Mouse (Mus musculus): ENCODE measurements around the gene Pzp. TPM values are rescaled to one million over a fixed set of nuclear protein-coding genes. Genes with fewer than 3 reads are reported as not detected.

Pzp gene
- polyA plus RNA-seq (2012; rRNA removed): 0.02 and 0.15 TPM in 2 replicates

DNA sequence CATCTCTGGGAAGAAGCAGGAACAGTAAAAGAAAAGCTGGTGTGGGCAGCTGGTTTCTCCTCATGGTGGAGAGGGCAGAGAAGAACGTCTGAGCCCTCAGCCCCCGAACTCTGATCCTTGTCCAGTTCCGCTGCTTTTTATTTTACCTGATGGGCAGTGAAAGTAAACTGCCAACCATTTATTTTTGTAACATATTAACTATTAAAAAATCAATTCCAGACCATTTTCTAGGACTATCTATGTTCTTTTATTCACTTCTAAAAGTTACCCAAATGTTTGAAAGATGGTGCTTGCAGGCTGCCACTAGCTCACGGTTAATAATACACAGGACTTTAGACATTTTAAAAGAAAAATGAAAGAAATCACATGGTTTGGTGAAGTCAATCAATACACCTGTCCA is at the start of gene Pzp:
Pzp (minus strand) TSS at position 120 of the 400 bp plus-strand sequence.
- no peak for DNase-seq (ENCODE audit: low read depth, low spot score)
- WGBS: 76% methylated on average over 4 of the region's 4 CpGs

DNA sequence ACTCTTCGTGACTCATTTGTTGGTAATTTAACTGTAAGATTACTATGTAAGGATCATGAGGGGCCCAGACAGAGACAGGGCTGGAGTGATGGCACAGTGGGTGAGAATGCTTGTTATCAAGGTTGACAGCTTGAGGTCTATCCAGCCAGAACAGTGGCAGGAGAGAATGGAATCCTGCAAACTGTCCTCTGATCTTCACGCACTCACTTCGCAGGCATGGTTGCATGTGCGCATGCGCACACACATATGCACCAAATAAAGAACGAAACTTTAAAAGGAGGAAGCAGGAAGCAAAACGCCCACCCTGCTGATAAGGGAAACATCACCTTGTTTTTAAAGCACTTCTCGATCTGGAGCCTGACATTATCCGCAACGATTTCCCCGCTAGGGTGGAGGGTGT is 40.1 kb upstream of the Pzp start:
- no peak for DNase-seq (ENCODE audit: low read depth, low spot score)
- WGBS: 90% methylated on average over 11 of the region's 11 CpGs

DNA sequence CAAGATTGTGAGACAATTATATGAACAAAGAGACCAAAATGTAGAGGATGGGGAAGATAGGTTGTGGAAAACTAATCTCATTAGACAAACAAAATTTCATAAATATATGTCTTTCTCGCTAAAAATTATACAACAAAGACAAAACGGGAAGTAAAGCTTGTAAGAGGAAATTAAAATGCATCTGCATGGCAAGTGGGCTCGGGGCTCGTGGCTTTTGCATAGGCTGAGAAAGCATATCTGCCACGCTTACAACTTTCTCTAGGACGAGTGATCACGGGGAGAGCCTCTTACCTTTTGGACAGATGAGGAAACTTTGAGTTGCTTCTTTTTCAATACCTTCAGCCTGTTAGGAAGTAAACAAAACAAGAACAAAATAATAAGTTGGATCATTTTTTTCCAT is 27.5 kb upstream of the Pzp start:
- WGBS: 87% methylated on average over 7 of the region's 7 CpGs
- no peak for DNase-seq (ENCODE audit: low read depth, low spot score)

DNA sequence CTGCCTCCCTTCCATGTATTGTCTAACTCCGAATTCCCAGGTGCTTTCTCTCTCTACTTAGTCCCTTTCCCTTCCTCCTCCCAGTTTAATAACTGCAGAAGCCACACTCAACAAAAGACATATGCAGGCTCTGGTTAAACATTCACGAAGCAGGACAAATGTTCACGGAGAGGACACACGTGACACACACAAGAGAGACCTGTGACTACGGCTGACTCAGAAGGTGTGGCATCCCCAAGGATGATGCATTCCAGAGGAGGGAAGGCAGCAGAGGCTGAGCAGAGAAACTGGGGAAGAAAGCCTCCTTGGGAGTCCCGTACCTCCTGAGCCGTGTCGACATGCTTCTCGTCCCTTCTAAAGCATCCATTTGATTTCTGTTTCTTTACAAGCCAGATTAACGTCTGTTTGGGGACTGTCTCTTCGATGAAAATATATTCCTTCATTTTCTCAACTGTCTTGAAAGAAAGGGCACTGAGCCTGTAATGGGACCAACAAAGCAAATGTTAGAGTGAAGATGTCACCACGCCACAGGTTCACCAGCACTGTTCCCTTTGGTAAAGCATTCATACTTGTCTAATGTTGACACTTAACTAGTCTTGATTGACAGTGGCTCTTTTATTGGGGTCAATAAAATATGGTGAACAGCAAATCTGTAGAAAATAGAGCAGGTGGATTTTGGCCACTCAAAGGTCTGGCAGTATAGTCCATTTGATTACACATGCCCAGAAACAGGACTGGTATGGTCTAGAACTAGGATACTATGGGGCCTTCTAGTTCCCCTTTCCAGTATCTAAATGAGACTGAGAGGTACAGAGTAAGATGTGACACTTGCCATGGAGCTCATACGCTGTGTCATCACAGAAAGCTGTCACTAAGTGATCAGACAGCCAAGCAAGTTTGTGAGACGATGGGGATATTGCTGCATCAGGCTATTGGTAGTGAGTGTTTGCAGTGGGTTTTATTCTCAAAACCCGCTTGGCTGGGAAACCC is 23.2 kb upstream of the Pzp start:
- 30% methylated on average over 15 of the region's 15 CpGs for WGBS
- peak; percentile 95 for DNase-seq (ENCODE audit: low read depth, low spot score)

DNA sequence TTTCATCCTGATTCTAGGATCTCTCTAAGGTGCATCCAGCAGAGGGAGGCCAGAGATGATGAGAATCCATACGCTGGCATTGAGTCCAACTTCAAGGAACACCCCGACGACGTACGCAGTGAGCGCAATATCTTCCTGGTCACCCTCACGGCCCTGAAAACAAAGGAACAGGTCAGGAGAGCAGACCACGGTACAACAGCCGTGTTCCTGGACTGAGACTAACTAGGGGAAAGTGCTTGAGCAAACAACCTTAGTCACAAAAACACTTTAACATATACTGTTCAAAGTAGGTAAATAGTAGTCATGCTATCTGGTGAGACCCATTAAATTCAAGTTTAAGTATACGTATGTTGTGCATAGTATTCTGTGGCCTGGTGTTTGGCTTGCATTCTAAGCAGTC is 22.0 kb upstream of the Pzp start:
- DNase-seq (ENCODE audit: low read depth, low spot score): no peak
- 44% methylated on average over 10 of the region's 10 CpGs for WGBS

DNA sequence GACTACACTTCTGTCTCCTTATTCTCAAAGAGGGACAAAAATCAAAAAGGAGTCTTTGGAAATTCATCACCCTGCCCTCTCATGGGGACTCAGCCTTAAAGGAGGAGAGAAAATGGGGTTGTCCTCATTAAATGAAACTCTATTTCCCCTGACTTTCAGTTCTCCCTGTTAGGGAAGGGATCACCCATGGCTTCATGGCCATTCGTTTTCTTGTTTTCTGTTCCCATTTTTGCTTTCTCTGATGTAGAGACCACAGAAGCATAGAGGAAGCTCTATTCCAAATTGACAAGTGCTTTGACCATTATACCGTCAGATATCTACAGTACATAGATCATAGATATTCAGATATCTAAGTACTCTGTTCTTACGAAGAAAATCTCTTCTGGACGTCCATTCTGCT is 18.9 kb upstream of the Pzp start:
- no peak for DNase-seq (ENCODE audit: low read depth, low spot score)
- 81% methylated on average over 4 of the region's 4 CpGs for WGBS

DNA sequence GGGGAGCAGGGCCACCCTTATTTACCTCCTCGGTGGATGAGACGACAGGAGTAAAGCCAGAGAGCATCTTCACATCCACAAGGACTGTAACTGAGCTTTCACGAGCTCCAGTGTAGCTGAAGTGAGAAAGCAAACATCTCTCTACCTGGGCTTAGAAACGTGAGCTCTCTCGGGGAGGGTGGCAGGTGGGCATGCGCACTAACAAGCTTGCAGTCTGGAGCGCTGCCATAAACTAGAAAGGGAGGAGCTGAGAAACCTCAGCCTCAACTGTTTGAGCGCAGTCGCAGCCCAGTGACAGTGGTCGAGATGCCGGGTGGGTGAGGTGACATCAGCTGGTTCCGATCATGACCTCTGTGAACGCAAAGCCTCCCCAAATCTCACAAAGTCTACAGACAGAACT is 16.7 kb upstream of the Pzp start:
- 33% methylated on average over 13 of the region's 13 CpGs for WGBS
- DNase-seq (ENCODE audit: low read depth, low spot score): no peak

DNA sequence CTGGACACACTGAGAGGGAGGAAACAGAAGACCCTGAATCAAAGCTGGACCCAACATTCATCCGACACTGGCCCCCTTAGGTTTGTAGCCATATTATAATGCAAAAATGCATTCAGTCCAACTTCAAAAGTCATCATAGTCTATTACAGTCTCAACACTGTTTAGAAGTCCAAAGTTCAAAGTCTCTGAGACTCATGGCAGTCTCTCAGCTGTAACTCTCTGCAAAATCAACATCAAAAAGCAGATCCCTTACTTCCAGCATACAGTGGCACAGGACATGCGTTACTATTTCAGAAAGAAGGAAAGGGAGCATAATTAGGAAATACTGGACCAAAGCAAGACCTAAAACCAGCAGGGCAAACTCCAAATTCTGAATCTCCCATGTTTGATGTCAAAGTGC is 8.7 kb upstream of the Pzp start:
- WGBS: 30% methylated on average over 2 of the region's 2 CpGs
- DNase-seq (ENCODE audit: low read depth, low spot score): no peak

DNA sequence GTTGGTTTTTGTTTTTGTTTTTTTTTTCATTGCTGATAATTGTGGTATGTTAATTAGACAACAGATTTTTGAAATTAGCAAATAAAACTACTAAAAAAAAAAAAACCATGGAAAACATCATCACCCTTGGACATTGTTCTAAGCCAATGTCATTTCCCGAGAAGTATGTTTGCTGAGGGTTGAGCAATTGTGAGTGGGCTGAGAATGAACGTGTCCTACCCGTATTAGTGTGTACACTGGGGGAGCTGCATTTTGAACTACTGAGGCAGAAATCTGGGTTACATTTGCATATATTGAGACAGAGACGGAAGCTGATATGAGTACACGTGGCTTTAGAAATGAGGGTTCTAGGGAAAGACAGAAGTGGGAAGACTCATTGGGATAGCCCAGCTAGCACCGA is 6.8 kb upstream of the Pzp start:
- no peak for DNase-seq (ENCODE audit: low read depth, low spot score)
- 68% methylated on average over 6 of the region's 6 CpGs for WGBS

DNA sequence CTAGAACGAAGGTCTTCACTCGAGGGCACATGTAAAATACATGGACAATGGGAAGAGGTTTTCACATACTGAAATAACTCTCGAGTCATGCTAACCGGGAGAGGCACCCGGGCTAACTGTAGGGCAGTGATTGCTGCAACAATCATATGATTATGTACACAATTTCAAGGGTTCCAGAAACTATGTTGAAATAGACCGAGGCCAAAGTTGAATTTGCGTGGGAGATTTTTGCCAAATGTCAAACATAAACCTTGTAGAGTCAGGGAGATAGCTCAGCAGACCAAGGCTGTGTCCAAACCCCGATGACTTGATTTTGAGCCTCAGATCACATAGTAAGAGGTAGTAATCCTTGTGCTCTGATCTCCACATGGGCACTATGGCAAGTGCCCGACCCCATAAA is 6.2 kb upstream of the Pzp start:
- DNase-seq (ENCODE audit: low read depth, low spot score): no peak
- 36% methylated on average over 9 of the region's 9 CpGs for WGBS

DNA sequence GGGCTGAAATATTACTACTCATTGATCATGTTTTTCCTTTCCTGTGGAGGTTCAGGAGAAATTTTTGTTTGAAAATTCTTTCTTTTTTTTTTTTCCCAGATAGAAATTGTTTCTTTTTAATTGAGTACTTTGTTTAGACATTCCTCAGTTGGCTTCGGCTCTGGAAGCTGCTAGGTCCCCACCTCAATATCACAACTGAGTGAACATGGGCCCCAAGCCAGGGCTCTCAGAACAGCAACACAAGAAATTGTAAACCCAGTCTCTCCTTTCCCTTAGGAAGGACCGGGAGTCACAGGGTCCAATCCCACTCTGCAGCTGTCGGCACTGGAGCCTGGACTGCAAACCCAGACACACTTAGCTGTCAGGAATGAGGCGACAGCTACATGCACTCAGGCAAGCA is 2.0 kb upstream of the Pzp start:
- WGBS: 58% methylated on average over 4 of the region's 4 CpGs
- no peak for DNase-seq (ENCODE audit: low read depth, low spot score)

DNA sequence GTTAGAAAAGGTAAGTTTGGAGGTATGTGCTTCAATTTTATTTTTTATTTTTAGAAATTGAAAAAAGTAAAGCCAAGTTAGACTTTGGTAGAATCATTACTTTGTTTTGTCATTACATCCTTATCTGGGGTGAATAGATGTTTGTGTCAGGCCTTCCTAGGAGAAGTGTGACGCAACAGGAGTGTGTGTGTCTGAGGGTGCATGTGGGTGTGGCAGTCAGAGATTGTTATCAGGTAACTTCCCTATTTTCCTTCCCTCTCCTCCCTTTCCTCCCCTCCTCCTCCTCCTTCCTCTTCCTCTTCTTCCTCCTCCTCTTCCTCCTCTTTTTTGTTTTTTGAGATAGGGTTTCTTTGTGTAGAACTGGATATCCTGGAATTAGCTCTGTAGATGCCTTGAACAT is 590 bp upstream of the Pzp start:
- 32% methylated on average over 1 of the region's 1 CpGs for WGBS
- no peak for DNase-seq (ENCODE audit: low read depth, low spot score)

DNA sequence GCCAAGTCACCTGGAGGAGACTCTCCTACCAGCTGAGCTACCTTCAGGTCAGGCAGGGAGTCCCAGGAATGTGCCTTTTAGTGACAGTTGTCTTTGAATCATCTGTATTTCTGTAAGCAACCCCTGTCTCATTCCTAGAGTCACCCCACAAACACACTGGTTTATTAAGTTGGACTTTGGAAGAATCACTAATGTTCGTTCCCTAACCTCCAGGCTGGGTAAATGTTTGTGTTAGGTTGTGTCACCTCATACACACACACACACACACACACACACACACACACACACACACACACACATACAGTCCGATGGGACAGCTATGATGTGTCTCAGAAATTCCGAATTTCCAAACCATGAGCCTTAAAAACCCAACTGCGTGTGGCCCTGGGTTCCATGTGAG is 719 bp downstream of the Pzp start:
- 73% methylated on average over 4 of the region's 4 CpGs for WGBS
- no peak for DNase-seq (ENCODE audit: low read depth, low spot score)

DNA sequence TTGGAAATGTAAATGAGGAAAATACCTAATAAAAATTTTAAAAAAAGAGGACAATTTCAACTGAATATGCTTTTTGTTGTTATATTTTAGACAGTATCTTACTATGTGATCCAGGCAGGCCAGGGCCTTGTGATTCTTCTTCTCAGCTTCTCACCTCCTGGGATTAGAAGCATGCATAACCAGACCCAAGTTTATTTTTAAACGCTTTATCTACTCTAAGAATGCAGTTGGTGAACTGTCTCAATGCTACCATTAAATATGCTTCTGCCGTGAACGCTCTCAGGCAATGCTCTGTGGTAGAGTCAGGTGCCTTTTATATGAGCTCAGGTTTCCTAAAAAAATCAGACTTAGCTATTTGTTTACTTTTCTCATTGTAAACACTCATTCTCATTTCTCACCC is 3.2 kb downstream of the Pzp start:
- DNase-seq (ENCODE audit: low read depth, low spot score): no peak
- WGBS: 81% methylated on average over 3 of the region's 3 CpGs

DNA sequence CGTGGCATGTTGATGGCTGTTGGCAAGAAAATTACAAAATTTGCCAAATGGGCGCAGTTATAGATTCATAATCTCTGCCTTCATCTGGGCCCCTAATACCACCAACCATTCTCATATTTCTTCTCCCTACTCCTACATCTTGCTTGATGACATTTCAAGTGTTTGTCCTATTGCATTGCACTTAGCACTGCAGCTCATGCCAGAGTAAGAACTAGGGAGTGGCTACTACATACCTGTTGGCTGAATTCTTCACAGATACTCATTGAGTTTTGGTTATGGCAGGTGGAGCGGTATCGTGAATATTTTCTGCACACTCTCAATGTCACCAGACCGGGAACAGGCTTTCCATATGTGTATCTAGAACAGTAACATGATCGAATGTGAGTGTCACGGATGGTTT is 7.4 kb downstream of the Pzp start:
- no peak for DNase-seq (ENCODE audit: low read depth, low spot score)
- 90% methylated on average over 7 of the region's 7 CpGs for WGBS

DNA sequence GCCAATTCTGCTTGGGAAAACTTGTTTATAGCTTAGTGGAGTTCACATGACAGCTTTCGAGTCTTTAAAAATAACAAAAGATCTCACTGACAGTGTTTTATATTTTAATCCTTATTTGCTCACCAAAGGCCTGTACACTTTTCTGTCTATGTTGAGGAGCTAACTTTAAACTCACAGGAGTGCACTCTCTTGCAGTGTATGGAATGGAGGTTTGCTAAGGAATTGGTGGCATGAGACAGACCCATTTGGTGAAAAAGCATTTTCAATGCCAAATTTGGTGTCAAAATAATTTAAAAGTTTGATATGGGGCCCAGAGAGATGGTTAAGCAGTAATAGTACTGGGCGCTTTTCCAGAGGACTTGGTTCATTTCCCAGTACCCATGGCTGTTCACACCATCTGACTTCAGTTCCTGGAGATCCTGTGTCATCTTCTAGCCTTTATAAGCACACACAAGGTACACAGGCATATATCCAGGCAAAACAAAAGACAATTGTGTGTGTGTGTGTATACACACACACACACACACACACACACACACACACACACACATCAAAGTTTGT is 20.8 kb downstream of the Pzp start:
- 82% methylated on average over 2 of the region's 2 CpGs for WGBS
- DNase-seq (ENCODE audit: low read depth, low spot score): no peak

DNA sequence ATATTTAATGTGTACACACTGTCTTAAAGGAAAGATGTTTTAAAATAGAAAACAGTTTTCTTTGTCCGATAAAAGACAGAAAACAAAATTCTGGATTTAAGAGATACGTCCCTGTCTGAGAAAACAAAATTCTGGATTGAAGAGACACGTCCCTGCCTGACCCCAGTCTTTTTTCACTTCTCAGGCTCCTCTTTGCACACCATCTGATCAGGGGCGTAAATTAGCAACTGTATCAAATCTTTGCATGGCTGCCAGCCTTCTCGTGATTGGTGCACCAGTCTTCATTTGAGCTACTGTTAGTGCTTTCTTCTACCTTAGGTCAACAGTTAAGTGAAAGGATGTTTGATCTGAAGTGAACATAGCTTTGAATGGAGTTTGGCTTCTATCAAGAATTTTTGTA is 21.8 kb downstream of the Pzp start:
- no peak for DNase-seq (ENCODE audit: low read depth, low spot score)
- 85% methylated on average over 5 of the region's 5 CpGs for WGBS

DNA sequence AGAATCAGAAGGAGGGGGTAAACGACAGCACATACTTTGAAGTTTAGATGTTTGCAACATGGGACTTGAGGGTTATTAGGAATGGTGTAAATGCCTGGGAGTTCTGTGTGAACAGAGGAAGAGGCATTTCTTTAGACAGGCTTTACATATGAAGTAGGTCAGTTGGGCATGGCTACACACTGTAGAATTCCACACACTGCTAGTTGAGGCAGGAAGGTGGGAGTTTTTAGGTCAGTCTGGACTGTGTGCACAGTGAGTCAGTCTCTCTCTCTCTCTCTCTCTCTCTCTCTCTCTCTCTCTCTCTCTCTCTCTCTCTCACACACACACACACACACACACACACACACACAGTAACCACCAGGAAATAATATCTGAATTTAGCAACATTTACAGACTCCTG is 31.2 kb downstream of the Pzp start:
- WGBS: 57% methylated on average over 1 of the region's 1 CpGs
- no peak for DNase-seq (ENCODE audit: low read depth, low spot score)

DNA sequence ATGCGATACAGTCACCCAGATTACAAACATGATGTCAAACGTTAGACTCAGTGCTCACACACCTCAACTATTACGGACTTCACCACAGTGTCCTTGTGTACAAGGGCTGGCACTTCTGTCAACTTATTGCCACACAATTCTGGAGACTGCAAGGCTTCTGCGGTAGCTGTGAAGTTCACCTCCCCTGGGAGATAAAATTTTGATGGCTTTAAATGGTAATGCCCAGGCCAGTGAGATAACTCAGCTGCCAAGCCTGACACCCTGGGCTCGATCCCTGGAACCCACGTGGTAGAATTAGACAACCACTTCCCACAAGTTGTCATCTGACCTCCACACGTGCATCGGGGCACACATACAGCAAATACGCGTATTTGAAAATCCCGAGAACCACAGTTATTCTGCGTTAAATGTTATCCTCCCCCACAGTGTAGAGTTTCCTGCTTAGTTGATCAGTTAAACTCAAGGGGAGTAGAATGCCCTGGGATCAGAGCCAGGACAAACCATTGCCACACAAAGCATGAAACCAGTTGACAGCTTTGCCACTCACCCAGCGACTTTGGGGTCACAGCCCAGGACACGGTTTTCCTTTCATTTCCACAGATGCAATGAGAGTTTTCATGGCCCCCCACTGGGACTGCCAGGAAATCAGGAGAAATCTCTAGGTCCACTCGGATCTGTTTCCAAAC is 31.7 kb downstream of the Pzp start:
- DNase-seq (ENCODE audit: low read depth, low spot score): no peak
- WGBS: 69% methylated on average over 15 of the region's 15 CpGs

DNA sequence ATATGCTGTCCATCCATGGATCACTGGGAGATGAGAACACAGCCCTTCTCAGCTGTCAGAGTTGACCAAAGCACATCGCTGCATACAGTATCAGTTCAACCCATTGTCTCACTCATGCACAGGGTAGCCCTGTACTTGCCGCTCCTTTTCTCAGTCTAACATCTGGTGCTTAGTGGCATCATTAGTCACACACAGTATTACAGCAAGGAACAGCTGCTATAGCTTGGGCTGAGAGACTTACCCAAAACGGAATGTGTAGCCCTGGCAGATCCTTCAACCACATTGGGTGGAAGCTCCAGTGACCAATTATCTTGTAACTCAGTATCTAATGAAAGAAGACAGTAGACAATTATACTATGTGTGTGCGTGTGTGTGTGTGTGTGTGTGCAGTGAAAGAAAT is 34.6 kb downstream of the Pzp start:
- WGBS: 84% methylated on average over 4 of the region's 4 CpGs
- DNase-seq (ENCODE audit: low read depth, low spot score): no peak

DNA sequence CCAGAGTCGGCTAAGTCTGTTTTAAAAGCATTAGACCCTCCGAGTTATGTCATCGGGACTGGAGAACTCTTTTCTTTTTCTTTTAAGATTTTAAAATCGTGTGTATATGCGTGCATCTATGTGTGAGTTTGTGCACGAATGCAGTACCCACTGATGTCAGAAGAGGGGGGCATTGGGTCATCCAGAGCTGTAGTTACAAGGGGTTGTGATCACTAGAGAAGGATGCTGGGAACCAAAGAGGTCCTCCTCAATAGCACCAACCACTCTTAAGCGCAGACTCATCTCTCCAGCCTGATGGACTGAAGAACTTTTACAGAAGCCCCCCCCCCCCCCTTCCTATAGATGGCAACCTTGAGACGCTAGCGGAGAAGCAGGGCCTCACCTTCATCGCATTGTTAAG is 36.4 kb downstream of the Pzp start:
- 94% methylated on average over 10 of the region's 10 CpGs for WGBS
- DNase-seq (ENCODE audit: low read depth, low spot score): no peak

Measured in large intestine, adult 2 months (tissue).